Mouse (Mus musculus): ENCODE measurements around the gene Spcs2. TPM values are rescaled to one million over a fixed set of nuclear protein-coding genes. Genes with fewer than 3 reads are reported as not detected.
A peak's percentile ranks its signal among the peaks of the same experiment; 100 is the strongest.

Gene Spcs2
- polyA plus RNA-seq, 1 experiment from 2014 or later, result 360 TPM

DNA sequence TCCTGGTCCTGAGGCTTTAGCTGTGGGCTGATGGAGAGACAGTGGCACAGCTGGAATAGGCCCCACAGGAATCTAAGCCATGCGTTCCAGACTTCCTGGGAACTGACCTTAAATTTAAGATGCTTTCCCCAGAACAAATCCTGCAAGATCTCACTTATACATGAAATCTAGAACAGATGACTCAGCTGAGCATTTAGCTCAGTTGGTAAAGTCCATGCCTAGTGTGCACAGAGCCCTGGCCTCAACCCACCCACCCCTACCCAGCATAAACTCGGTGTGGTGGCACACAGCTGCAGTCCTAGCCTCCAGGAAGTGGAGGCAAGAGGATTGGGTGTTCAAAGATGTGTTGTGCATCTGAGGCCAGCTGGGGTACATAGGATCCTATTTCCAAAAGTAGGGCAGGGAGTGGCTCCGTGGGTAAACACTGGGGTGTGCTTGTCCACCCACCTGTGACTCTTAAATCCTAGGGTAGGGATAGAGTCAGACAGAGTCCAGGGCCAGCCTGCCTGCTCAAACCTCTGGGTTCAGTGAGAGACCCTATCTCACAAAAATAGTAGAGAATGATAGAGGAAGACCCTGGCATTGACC is 27.0 kb upstream of the Spcs2 start:
- 49% methylated on average over 3 of the region's 3 CpGs for WGBS
- H3K27ac ChIP-seq, result no peak overlapping the region
- no peaks in the 10 kb centered on the region for H3K9me3 ChIP-seq
- no peak overlapping the region for H3K9ac ChIP-seq
- H3K27me3 ChIP-seq, result no peaks in the 10 kb centered on the region
- H3K36me3 ChIP-seq, result no peaks in the 10 kb centered on the region
- ATAC-seq (ENCODE audit: insufficient number of reproducible peaks, insufficient read depth, low FRiP score, low TSS enrichment, low read depth), result no peak
- no peaks in the 10 kb centered on the region for H3K4me1 ChIP-seq
- H3K4me3 ChIP-seq, result no peak overlapping the region
- no peak overlapping the region for H3K4me2 ChIP-seq

GRCm38 (mm10) chr7:99889175-99889880 is 26.1 kb upstream of the Spcs2 start:
- Histone ChIP-seq H3K9ac (no peak overlapping the region), H3K4me3 (no peak overlapping the region), H3K4me2 (no peak overlapping the region), H3K9me3 (no peaks in the 10 kb centered on the region), H3K36me3 (no peaks in the 10 kb centered on the region), H3K27ac (no peak overlapping the region), H3K27me3 (no peaks in the 10 kb centered on the region), H3K4me1 (no peaks in the 10 kb centered on the region)
- 41% methylated on average over 10 of the region's 10 CpGs for WGBS
- ATAC-seq (ENCODE audit: insufficient number of reproducible peaks, insufficient read depth, low FRiP score, low TSS enrichment, low read depth), result no peak

DNA sequence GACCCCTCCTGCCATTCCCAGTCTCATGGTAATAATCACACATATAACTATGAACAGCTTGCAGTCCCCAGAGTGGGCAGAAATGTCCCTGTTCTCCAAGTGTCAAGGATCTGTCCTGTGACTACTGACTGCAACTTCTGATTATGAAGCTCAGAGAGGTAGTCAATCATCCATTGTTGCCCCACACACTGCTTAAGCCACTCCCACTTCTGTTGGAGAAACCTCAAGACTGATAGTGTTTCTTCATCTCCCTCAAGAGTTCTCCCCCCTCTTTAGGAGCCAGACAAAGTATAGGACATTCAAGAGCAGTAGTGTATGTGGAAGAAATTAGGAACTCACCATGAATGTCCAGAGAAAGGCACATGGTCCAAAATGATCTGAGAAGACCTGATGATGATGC is 24.5 kb upstream of the Spcs2 start:
- H3K36me3 ChIP-seq, result no peaks in the 10 kb centered on the region
- H3K4me3 ChIP-seq, result no peak overlapping the region
- no peaks in the 10 kb centered on the region for H3K27me3 ChIP-seq
- H3K4me2 ChIP-seq, result no peak overlapping the region
- no peaks in the 10 kb centered on the region for H3K9me3 ChIP-seq
- no peak overlapping the region for H3K27ac ChIP-seq
- H3K4me1 ChIP-seq, result no peaks in the 10 kb centered on the region
- no peak for ATAC-seq (ENCODE audit: insufficient number of reproducible peaks, insufficient read depth, low FRiP score, low TSS enrichment, low read depth)
- no peak overlapping the region for H3K9ac ChIP-seq

- H3K4me1 ChIP-seq, result no peaks in the 10 kb centered on the region
- no peaks in the 10 kb centered on the region for H3K9me3 ChIP-seq
- ATAC-seq (ENCODE audit: insufficient number of reproducible peaks, insufficient read depth, low FRiP score, low TSS enrichment, low read depth), result no peak
- H3K36me3 ChIP-seq, result no peaks in the 10 kb centered on the region
- H3K9ac ChIP-seq, result no peak overlapping the region
- H3K4me2 ChIP-seq, result no peak overlapping the region
- 86% methylated on average over 2 of the region's 2 CpGs for WGBS
- H3K4me3 ChIP-seq, result no peak overlapping the region
- no peaks in the 10 kb centered on the region for H3K27me3 ChIP-seq
- no peak overlapping the region for H3K27ac ChIP-seq
Measured at GRCm38 (mm10) chr7:99887230-99887735, 24.0 kb upstream of the Spcs2 start.

GRCm38 (mm10) chr7:99878254-99878653 is 15.0 kb upstream of the Spcs2 start:
- Histone ChIP-seq H3K9me3 (no peaks in the 10 kb centered on the region), H3K4me2 (no peak overlapping the region), H3K9ac (no peak overlapping the region), H3K4me3 (no peak overlapping the region), H3K4me1 (peaks cover 6% of the 10 kb centered on the region; the same call in 1 of the 2 replicates), H3K36me3 (no peaks in the 10 kb centered on the region), H3K27me3 (no peaks in the 10 kb centered on the region), H3K27ac (no peak overlapping the region)
- WGBS, result 64% methylated on average over 2 of the region's 2 CpGs
- ATAC-seq (ENCODE audit: insufficient number of reproducible peaks, insufficient read depth, low FRiP score, low TSS enrichment, low read depth), result no peak

- ATAC-seq (ENCODE audit: insufficient number of reproducible peaks, insufficient read depth, low FRiP score, low TSS enrichment, low read depth), result 0 out of 2 replicates have a peak, but pooled peaks have one; percentile 32
- WGBS, result 2% methylated on average over 3 of the region's 3 CpGs
- Histone ChIP-seq H3K9me3 (no peaks in the 10 kb centered on the region), H3K4me1 (peaks cover 6% of the 10 kb centered on the region; the same call in 1 of the 2 replicates), H3K9ac (no peak overlapping the region), H3K4me2 (no peak overlapping the region), H3K36me3 (no peaks in the 10 kb centered on the region), H3K27me3 (no peaks in the 10 kb centered on the region), H3K4me3 (no peak overlapping the region), H3K27ac (no peak overlapping the region)
Measured at GRCm38 (mm10) chr7:99876345-99876744, 13.1 kb upstream of the Spcs2 start.

DNA sequence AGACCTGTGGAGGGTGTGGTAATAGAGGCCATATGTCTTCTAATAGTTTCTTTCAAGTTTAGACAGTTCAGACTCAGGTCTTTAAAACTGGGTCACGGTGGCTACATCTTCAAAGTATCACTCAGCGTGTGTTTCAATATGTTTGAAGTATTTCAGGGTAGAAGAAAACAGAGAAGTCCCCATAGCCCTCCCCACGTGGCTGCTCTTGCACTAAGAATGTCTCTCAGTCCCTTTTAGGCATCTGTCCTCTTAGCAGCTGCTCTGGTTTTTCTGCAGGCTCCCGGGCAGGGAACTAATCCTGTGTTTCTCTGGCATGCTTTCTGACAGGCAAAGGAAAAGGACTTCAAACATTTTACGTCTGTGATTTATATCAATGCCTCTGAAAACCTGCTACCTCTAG is 12.6 kb upstream of the Spcs2 start:
- no peaks in the 10 kb centered on the region for H3K27me3 ChIP-seq
- peaks cover 6% of the 10 kb centered on the region; the same call in 1 of the 2 replicates for H3K4me1 ChIP-seq
- WGBS, result 24% methylated on average over 5 of the region's 5 CpGs
- H3K9ac ChIP-seq, result no peak overlapping the region
- no peak overlapping the region for H3K4me2 ChIP-seq
- no peak for ATAC-seq (ENCODE audit: insufficient number of reproducible peaks, insufficient read depth, low FRiP score, low TSS enrichment, low read depth)
- H3K36me3 ChIP-seq, result no peaks in the 10 kb centered on the region
- no peaks in the 10 kb centered on the region for H3K9me3 ChIP-seq
- no peak overlapping the region for H3K4me3 ChIP-seq
- H3K27ac ChIP-seq, result no peak overlapping the region

DNA sequence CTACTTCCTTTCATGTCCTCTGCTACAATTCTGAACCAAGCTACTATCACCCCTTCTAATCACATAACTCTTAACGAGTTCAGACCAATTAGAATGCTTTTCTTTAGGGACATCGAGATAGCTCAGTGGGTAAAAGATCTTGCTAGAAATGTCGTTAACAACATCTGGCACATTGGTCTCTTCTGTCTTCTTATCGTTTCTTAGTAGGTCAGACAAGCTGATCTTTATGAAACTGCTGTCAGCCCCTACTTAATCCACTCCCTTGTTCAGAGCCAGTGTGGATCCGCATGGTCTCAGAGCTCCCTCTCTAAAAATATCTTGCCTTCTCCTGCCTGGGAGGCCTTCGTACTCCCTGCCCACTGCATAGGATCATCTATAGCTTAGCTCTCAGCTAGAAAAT is 10.7 kb upstream of the Spcs2 start:
- no peak for ATAC-seq (ENCODE audit: insufficient number of reproducible peaks, insufficient read depth, low FRiP score, low TSS enrichment, low read depth)
- Histone ChIP-seq H3K27me3 (no peaks in the 10 kb centered on the region), H3K4me2 (no peak overlapping the region), H3K9me3 (no peaks in the 10 kb centered on the region), H3K27ac (no peak overlapping the region), H3K9ac (no peak overlapping the region), H3K4me3 (no peak overlapping the region), H3K4me1 (peaks cover 6% of the 10 kb centered on the region; the same call in 1 of the 2 replicates), H3K36me3 (no peaks in the 10 kb centered on the region)
- 72% methylated on average over 6 of the region's 6 CpGs for WGBS

GRCm38 (mm10) chr7:99869296-99869695 is 6.0 kb upstream of the Spcs2 start:
- no peak overlapping the region for H3K4me2 ChIP-seq
- no peak overlapping the region for H3K9ac ChIP-seq
- H3K27me3 ChIP-seq, result no peaks in the 10 kb centered on the region
- H3K36me3 ChIP-seq, result no peaks in the 10 kb centered on the region
- H3K4me3 ChIP-seq, result no peak overlapping the region
- no peaks in the 10 kb centered on the region for H3K9me3 ChIP-seq
- WGBS, result 65% methylated on average over 4 of the region's 4 CpGs
- H3K4me1 ChIP-seq, result peaks cover 9% of the 10 kb centered on the region; the same call in 1 of the 2 replicates
- H3K27ac ChIP-seq, result no peak overlapping the region
- no peak for ATAC-seq (ENCODE audit: insufficient number of reproducible peaks, insufficient read depth, low FRiP score, low TSS enrichment, low read depth)

DNA sequence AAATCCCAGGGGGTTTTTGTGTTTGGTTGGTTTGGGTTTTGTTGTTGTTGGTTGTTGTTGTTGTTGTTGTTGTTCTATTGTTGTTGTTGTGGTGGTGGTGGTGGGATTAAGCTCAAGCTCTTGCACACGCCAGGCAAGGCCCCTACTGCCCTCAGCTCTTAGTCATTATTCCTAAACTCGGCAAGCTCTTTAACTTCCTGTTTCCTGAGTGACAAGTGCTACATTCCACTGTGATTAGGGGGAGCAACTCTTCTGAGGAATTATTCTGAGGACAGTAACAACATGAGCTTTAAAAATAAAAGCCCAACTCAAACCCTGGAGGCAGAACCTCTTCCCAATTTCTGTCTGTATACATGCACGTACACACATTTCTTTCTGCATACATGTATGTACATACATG is 2.0 kb upstream of the Spcs2 start:
- 38% methylated on average over 3 of the region's 3 CpGs for WGBS
- Histone ChIP-seq H3K27ac (no peak overlapping the region), H3K4me2 (no peak overlapping the region), H3K9me3 (no peaks in the 10 kb centered on the region), H3K36me3 (no peaks in the 10 kb centered on the region), H3K27me3 (no peaks in the 10 kb centered on the region), H3K4me1 (peaks cover 9% of the 10 kb centered on the region; the same call in 1 of the 2 replicates), H3K9ac (no peak overlapping the region), H3K4me3 (no peak overlapping the region)
- no peak for ATAC-seq (ENCODE audit: insufficient number of reproducible peaks, insufficient read depth, low FRiP score, low TSS enrichment, low read depth)

DNA sequence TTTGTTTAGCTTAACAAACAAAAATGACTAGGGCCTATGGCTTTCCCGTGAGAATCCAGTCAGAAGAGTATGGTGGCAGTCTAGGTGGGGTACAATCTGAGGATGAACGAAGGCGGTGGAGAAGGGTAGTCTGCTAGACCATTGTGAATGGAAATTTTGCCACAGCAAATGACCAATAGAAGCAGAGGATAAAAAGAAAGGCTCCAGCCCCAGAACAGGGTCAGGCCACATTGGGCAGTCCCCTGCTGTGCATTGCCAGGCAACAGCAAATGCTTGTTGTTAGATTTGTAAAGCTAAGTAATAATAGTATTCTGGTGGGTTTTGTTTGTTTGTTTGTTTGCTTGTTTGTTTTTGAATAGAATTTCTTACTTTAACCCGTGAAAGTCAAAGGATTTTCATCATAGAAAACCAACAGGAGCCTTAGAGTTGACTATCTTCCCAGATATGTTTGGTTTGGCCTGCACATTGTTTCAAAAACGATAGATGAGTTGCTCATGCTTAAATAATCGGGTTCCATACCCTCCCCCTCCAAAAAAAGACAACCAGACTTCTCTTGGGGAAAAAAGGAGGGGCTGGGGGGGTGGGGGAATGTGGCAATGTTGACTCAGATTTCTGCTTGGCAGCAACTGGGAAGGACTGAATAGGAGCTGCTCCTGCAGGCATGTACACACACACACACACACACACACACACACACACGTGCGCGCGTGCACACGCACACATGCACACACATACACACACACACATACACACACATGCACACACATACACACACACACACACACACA is 1.2 kb upstream of the Spcs2 start:
- Histone ChIP-seq H3K27me3 (no peaks in the 10 kb centered on the region), H3K4me2 (no peak overlapping the region), H3K27ac (no peak overlapping the region), H3K9ac (no peak overlapping the region), H3K4me1 (peaks cover 9% of the 10 kb centered on the region; the same call in 1 of the 2 replicates), H3K4me3 (no peak overlapping the region), H3K9me3 (no peaks in the 10 kb centered on the region), H3K36me3 (no peaks in the 10 kb centered on the region)
- 59% methylated on average over 8 of the region's 11 CpGs for WGBS
- ATAC-seq (ENCODE audit: insufficient number of reproducible peaks, insufficient read depth, low FRiP score, low TSS enrichment, low read depth), result no peak
